18 mouse cellular contexts compared by ENCODE assay signal in genomic region chr11:60277771-60278170, GRCm38 (mm10). TPM values are rescaled to one million over a fixed set of nuclear protein-coding genes. Genes with fewer than 3 reads are reported as not detected.
DNase-seq lines count a peak whose midpoint lies in the region; ATAC-seq lines count a peak whose summit lies in the region.
"Had no signal": no experiment of that assay in that cellular context is flagged by ENCODE, and none has a peak within 500 bp of the region (broad histone marks: within the 10 kb centered on the region; RNA-seq: fewer than 3 reads in every experiment).

No protein-coding gene starts in this region.

- 0 out of 2 replicates have a peak overlapping the region, but pooled peaks have one; percentile 9 for H3K27ac ChIP-seq in heart, embryonic 16.5 days (ENCODE audit: low read length)
- H3K27ac ChIP-seq in embryonic facial prominence, embryonic 10.5 days (replicated peaks), result 0 out of 2 replicates have a peak overlapping the region, but pooled peaks have one; percentile 19
- 0 out of 2 replicates have a peak overlapping the region, but pooled peaks have one; percentile 33 for H3K27ac ChIP-seq in intestine, embryonic 15.5 days
- H3K27ac ChIP-seq: limb, embryonic 12.5 days; liver, embryonic 15.5 days; neural tube, embryonic 12.5 days had no signal

- H3K4me1 ChIP-seq in heart, embryonic 16.5 days (ENCODE audit: control insufficient read depth, insufficient read depth, low read length), result peaks cover 34% of the 10 kb centered on the region
- H3K4me1 ChIP-seq in embryonic facial prominence, embryonic 10.5 days, result peaks cover 56% of the 10 kb centered on the region
- peaks cover 25% of the 10 kb centered on the region for H3K4me1 ChIP-seq in intestine, embryonic 15.5 days (replicated peaks)

- no peak overlapping the region for H3K9ac ChIP-seq in heart, embryonic 16.5 days (ENCODE audit: low read length)
- H3K9ac ChIP-seq in intestine, embryonic 15.5 days, result no peak overlapping the region
- H3K9ac ChIP-seq: limb, embryonic 12.5 days; liver, embryonic 15.5 days; neural tube, embryonic 12.5 days had no signal

- H3K36me3 ChIP-seq in heart, embryonic 16.5 days (ENCODE audit: control insufficient read depth, insufficient read depth), result no peaks in the 10 kb centered on the region
- H3K36me3 ChIP-seq in embryonic facial prominence, embryonic 10.5 days (replicated peaks), result no peaks in the 10 kb centered on the region
- no peaks in the 10 kb centered on the region; the same call in 1 of the 2 replicates for H3K36me3 ChIP-seq in intestine, embryonic 15.5 days

- no peak overlapping the region for H3K4me3 ChIP-seq in heart, embryonic 16.5 days (ENCODE audit: low read length)
- no peak overlapping the region for H3K4me3 ChIP-seq in embryonic facial prominence, embryonic 10.5 days
- H3K4me3 ChIP-seq in intestine, embryonic 15.5 days (replicated peaks), result no peak overlapping the region
- H3K4me3 ChIP-seq: limb, embryonic 12.5 days; liver, embryonic 15.5 days; neural tube, embryonic 12.5 days had no signal

- no peaks in the 10 kb centered on the region for H3K9me3 ChIP-seq in heart, embryonic 16.5 days (replicated peaks; ENCODE audit: control insufficient read depth, low read length)
- H3K9me3 ChIP-seq in embryonic facial prominence, embryonic 10.5 days, result no peaks in the 10 kb centered on the region
- H3K9me3 ChIP-seq in intestine, embryonic 15.5 days, result no peaks in the 10 kb centered on the region
- H3K9me3 ChIP-seq: limb, embryonic 12.5 days; liver, embryonic 15.5 days; neural tube, embryonic 12.5 days had no signal

- WGBS in heart, embryonic 16.5 days, result 34% methylated on average over 5 of the region's 5 CpGs
- 74% methylated on average over 5 of the region's 5 CpGs for WGBS in embryonic facial prominence, embryonic 10.5 days
- 37% methylated on average over 5 of the region's 5 CpGs for WGBS in intestine, embryonic 15.5 days

- no peaks in the 10 kb centered on the region for H3K27me3 ChIP-seq in heart, embryonic 16.5 days (ENCODE audit: control insufficient read depth, insufficient read depth, low read length)
- H3K27me3 ChIP-seq in embryonic facial prominence, embryonic 10.5 days (replicated peaks; ENCODE audit: low read depth, poor library complexity, severe bottlenecking), result no peaks in the 10 kb centered on the region
- H3K27me3 ChIP-seq in intestine, embryonic 15.5 days (replicated peaks), result no peaks in the 10 kb centered on the region
- H3K27me3 ChIP-seq: limb, embryonic 12.5 days; liver, embryonic 15.5 days; neural tube, embryonic 12.5 days had no signal

- H3K4me2 ChIP-seq in heart, embryonic 16.5 days (ENCODE audit: low read depth, low read length), result no peak overlapping the region
- no peak overlapping the region for H3K4me2 ChIP-seq in intestine, embryonic 15.5 days (replicated peaks)
- H3K4me2 ChIP-seq: limb, embryonic 12.5 days; liver, embryonic 15.5 days; neural tube, embryonic 12.5 days had no signal

- no peak for ATAC-seq in heart, embryonic 16.5 days (replicated peaks; ENCODE audit: extremely low read depth, insufficient read depth, low FRiP score)
- ATAC-seq in intestine, embryonic 15.5 days, result peak; percentile 73
- ATAC-seq: CD4-positive, CD25-positive, alpha-beta regulatory T cell, adult 4 months had no signal

- DNase-seq in heart, postnatal 4 days, result no peak
- peak; percentile 30 for DNase-seq in MN1 (ENCODE audit: low spot score)
- DNase-seq in embryonic facial prominence, embryonic 10.5 days (ENCODE audit: low spot score), result no peak
- no peak for DNase-seq in cerebellum, postnatal 14 days
- DNase-seq in kidney, adult 18-20 months, result no peak
- DNase-seq in right cerebral cortex, adult 2 months (ENCODE audit: low spot score in 2 of 2), result no peak
- DNase-seq: adrenal gland, postnatal 10 days; cerebellum, adult 2 months; gastrocnemius, postnatal 10 days; kidney, adult 9 months; retina, postnatal 1 day; spleen, adult 18-20 months had no signal

RNA-seq across cellular contexts. Expression of gene Srebf1, which starts 55.4 kb away (rescaled TPM):
- 36.1 and 47.0 TPM in 2 replicates for polyA plus RNA-seq in heart, embryonic 16.5 days (2015; fragmentation: Nextera tagmentation; extraction: Ambion mirVana)
- total RNA-seq in heart, postnatal 4 days (2021), result 10 to 100 TPM; 35.8 to 50.8 TPM
- 50.9 and 52.1 TPM in 2 replicates for polyA plus RNA-seq in embryonic facial prominence, embryonic 10.5 days (2016; fragmentation: Nextera tagmentation; extraction: Ambion mirVana)
- 89.5 and 108 TPM in 2 replicates for polyA plus RNA-seq in intestine, embryonic 15.5 days (2015; fragmentation: Nextera tagmentation; extraction: Ambion mirVana)
